Mouse (Mus musculus) v-Abl transformed pro-B cells (cell line): ENCODE results near the gene 1700003H04Rik.

Experiments
- in situ Hi-C, 2 experiments: fragments of 400-800 bp; cut with MboI; formaldehyde crosslinking; loops; one replicate each; pipeline ENCODE4 v1.15.1; 2025; ENCODE audit not compliant: unreplicated experiment in 2 of 2

Gene 1700003H04Rik

DNA sequence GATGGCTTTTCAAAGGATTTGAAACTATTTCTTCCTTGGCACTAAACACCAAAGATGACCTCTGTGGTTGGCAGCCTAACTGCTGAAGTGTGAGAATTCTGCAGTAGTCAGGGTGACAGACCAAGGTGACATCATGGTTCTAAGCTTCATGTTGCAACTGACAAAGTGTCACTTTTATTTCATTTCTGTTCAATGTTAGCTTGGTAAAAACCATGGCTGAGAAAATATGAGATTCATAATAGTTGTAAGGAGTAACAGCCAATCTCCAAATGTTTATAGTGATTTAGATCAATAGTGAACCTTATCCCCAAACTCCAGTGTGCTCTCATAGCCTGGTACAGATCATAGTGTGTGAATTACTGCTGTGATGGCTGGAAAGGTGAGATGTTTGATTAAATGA lies at the start of gene 1700003H04Rik:
1700003H04Rik (minus strand) TSS at position 101 of the 400 bp plus-strand sequence.
- in situ Hi-C loops = loop anchor here (5.0 to 25.0 kb wide), 5 partner anchors 79 to 1419 kb away; no protein-coding TSS in a partner anchor

- in situ Hi-C loops = no loop called here
These were observed 42.1 kb upstream of the 1700003H04Rik start for GRCm38 (mm10) chr3:124623031-124623430.

GRCm38 (mm10) chr3:124613287-124613686 lies 32.4 kb upstream of the 1700003H04Rik start:
- in situ Hi-C loops = no loop called here

GRCm38 (mm10) chr3:124609956-124610355 lies 29.1 kb upstream of the 1700003H04Rik start:
- in situ Hi-C loops = no loop called here

GRCm38 (mm10) chr3:124606021-124606517 lies 25.2 kb upstream of the 1700003H04Rik start:
- in situ Hi-C loops = no loop called here

DNA sequence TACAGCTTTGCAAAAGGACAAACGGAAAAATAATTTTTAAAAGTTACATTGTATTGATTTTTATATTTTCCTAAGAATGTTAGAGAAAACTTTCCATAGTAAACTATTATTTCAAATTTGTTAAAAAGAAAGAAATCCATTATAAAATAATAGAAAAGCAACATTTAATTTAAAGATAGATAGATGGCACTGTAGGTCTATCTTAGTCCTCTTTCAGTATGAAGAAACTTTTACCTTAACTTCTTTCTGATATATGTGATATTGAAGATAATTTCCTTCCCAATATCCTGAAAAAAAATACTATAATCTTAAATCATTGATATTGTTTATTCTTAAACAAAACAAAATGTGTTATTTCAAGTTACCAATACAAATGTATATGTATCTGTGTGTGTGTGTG lies 24.6 kb upstream of the 1700003H04Rik start:
- in situ Hi-C loops = no loop called here

GRCm38 (mm10) chr3:124597789-124598188 lies 16.9 kb upstream of the 1700003H04Rik start:
- in situ Hi-C loops = loop anchor here (25.0 kb wide), 2 partner anchors 535 to 1435 kb away; no protein-coding TSS in a partner anchor

GRCm38 (mm10) chr3:124587534-124587933 lies 6.6 kb upstream of the 1700003H04Rik start:
- in situ Hi-C loops = loop anchor here (5.0 to 25.0 kb wide), 5 partner anchors 90 to 1425 kb away; no protein-coding TSS in a partner anchor

DNA sequence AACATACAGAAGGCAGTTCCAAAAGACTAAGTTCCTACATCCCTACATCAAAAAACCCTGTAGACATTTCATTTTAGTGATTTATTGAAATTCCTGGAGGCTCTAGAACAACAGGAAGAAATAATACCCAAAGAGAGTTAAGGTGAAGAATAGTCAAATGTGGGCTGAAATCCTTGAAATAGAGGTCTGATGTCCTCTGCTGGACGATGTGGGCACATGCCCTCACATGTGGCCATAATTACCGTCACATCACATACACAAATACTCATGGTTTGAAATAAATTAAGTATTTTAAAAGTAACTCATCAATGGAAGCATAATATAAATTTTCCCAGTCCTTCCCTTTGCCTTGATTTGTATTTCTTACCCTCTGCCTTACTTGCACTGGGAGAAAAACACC lies 4.9 kb upstream of the 1700003H04Rik start:
- in situ Hi-C loops = loop anchor here (5.0 to 25.0 kb wide), 5 partner anchors 88 to 1423 kb away; no protein-coding TSS in a partner anchor

- in situ Hi-C loops = no loop called here
These were observed 23.6 kb downstream of the 1700003H04Rik start for GRCm38 (mm10) chr3:124557317-124557716.

DNA sequence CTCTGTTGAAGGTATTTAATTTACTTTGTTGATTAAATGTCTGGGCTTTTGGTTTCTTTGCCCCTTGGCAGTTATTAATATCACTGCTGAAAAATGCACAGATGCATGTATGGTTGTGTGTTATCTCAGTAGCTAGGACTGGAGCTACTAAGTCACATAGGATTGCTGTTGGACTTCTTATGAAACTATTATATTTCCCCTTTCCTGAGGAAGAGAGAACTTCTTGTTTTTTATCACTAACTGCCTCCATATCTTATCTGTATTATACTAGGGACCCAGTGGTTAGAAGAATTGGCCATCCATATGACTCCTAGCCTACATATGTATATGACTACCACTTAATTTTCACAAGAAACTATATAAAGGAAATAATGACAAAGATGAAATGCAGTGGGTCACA lies 24.9 kb downstream of the 1700003H04Rik start:
- in situ Hi-C loops = no loop called here

DNA sequence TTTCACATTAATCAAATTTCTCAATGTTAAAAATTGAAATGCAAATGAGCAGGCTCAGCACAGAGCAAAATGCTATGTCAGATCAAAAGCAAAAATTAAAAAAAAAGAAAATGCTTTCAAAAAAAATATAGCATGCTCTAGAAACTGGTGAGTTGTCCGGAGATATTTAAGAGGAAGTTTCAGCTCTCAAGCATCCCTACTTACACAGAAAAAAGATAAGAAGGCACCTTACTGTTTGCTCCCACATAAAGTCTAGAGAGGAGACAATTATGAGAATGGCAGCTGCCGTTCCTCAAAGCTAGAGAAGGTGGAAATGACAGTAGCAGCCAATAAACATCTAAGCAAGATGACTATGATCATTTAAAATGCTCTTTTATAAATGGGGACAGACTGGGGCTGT lies 25.8 kb downstream of the 1700003H04Rik start:
- in situ Hi-C loops = no loop called here

DNA sequence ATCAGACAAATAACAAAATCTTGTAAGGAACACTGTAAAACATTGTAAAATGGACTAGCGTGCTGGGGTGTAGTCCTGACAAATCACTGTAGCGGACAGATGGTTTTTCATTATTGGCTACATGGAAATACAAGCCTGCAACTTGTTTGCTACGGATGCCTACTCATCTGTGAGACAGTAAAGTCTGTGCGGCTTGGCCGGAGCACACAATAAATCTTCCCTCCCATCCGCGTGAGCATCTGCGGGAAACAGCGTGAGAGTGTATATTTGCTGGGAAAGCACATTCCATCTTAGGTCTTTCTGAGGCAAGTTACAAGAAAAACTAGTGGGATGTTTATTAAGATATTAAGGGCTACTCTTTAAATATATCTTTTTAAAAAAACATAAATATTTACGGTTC lies 32.0 kb downstream of the 1700003H04Rik start:
- in situ Hi-C loops = no loop called here

DNA sequence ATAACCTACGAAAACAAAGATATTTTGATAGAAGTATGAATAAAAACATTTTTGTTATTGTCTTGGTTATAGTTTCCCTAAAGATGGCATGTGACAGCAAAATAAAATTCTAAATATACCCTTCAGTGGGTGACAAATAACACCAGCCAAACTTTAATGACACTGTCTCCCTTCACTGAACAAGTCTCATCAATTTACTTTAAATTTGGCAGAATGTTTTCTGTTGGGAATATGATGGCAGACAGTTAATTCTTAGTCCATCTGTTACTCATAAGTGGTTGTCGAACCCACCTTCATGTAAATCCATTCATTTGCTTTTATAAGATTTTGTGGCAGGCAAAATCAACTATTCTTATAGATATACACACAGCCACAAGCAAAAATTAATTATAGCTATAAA lies 42.6 kb downstream of the 1700003H04Rik start:
- in situ Hi-C loops = no loop called here

GRCm38 (mm10) chr3:124536602-124537001 lies 44.3 kb downstream of the 1700003H04Rik start:
- in situ Hi-C loops = no loop called here

- in situ Hi-C loops = no loop called here
These were observed 62.1 kb downstream of the 1700003H04Rik start for GRCm38 (mm10) chr3:124518786-124519185.
